In the genomic region with DNA sequence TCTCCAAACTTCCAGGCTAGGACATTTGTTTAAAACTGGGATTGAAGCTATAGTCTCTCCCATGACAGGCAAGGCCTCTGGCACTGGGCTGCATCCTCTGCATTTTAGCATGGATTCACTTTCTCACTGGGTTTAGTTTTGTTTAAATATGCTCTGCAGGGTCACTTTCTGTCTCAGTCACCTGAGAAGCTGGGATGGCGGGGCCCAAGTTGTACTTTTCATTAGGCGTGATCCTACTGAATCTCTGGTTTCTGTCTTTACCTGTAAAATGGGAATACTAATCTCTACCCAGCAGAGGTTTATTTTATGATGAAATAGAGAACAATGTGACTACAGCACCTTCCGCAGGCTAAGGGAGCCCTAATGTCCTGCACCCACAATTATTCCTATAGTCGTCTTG, we compare ENCODE assay signal across 8 mouse cellular contexts.
DNase-seq lines count a peak whose midpoint lies in the region; ATAC-seq and TF ChIP-seq lines count a peak whose summit lies in the region.
"Not testable (repeated sequence)": the region's sequence is repeated elsewhere in the genome, so short reads cannot be mapped to it uniquely, and the experiment has no call there.

No protein-coding gene starts in this region.

- H3K36me3 ChIP-seq in lung, embryonic 14.5 days (ENCODE audit: insufficient read depth), result not testable (repeated sequence)

- H3K27me3 ChIP-seq in lung, embryonic 14.5 days (ENCODE audit: insufficient read depth, low read length), result not testable (repeated sequence)

- H3K9ac ChIP-seq in lung, embryonic 14.5 days, result not testable (repeated sequence)

- H3K27ac ChIP-seq in lung, embryonic 14.5 days (ENCODE audit: low read depth), result not testable (repeated sequence)

- not testable (repeated sequence) for H3K9me3 ChIP-seq in lung, embryonic 14.5 days (ENCODE audit: low read depth, low read length)

- not testable (repeated sequence) for ATAC-seq in lung, embryonic 14.5 days (ENCODE audit: insufficient read depth)

- WGBS in lung, embryonic 14.5 days, result 78% methylated on average over 4 of the region's 4 CpGs

- H3K4me3 ChIP-seq in lung, embryonic 14.5 days (ENCODE audit: low read depth, low read length), result not testable (repeated sequence)

- not testable (repeated sequence) for H3K4me2 ChIP-seq in lung, embryonic 14.5 days

- H3K4me1 ChIP-seq in lung, embryonic 14.5 days (ENCODE audit: insufficient read depth), result not testable (repeated sequence)

- TF ChIP-seq CTCF in lung, embryonic 14.5 days (IDR thresholded peaks at IDR 0.05; ENCODE audit: low read depth), result not testable (repeated sequence)

- DNase-seq in A20 (ENCODE audit: low read depth, low spot score), result peak; percentile 8
- peak; percentile 5 for DNase-seq in MN1 (ENCODE audit: low spot score)
- DNase-seq in adrenal gland, postnatal 10 days, result peak; percentile 1
- peak; percentile 4 for DNase-seq in gastrocnemius, postnatal 25 days
- DNase-seq in layer of hippocampus, postnatal 10 days (ENCODE audit: low spot score in 2 of 2), result peak; percentile 3 to 9
- peak; percentile 0 for DNase-seq in lung, embryonic 14.5 days
- peak; percentile 4 for DNase-seq in right cerebral cortex, postnatal 14 days
- peak; percentile 2 for DNase-seq in thymus, postnatal 25 days
